Mouse (Mus musculus): ENCODE results near the gene A230050P20Rik.

DNA sequence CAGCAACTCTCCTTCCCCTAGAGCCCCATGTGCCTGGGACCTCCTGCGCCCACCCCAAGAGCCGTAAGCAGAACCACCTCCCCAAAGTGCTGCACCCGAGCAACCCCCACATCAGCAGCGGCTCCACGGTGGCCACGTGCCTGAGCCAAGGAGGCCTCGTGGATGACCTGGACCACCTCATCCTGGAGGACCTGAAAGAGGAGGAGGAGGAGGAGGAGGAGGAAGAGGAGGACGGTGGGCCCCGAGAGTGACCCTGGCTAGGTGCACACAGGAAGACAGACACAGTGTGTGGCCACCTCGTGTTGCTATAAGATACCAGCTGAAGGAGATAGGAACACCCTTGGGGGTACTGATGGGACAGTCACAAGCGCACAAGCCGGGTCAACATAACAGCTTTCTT, 5.1 kb downstream of the A230050P20Rik start:
- TF ChIP-seq CTCF (IDR thresholded peaks at IDR 0.05; ENCODE audit: low read depth, low read length) (no peak), TAL1 (conservative IDR thresholded peaks at IDR 0.05; ENCODE audit: low read depth, low read length) (no peak)
